Mouse (Mus musculus) testis, adult 2 months (tissue): ENCODE measurements around the gene Snx9.

Experiments used
- CTCF ChIP-seq: fragments of 200-500 bp; IDR thresholded peaks from 2 replicates; pipeline ENCODE4 v1.5.1; 2012; ENCODE audit warnings: low read depth, mild to moderate bottlenecking, inconsistent platforms, low read length, moderate library complexity; ENCODE audit not compliant: control insufficient read depth, insufficient read depth, insufficient replicate concordance
- POLR2A ChIP-seq: fragments of 200-500 bp; IDR thresholded peaks from 2 replicates; pipeline ENCODE4 v1.6.1; 2012; ENCODE audit warnings: low read depth, mild to moderate bottlenecking, inconsistent platforms, low read length, moderate library complexity; ENCODE audit not compliant: control insufficient read depth

GRCm38 (mm10) chr17:5862285-5862684 lies 21.2 kb downstream of the Snx9 start:
- no peak for TF ChIP-seq CTCF
- TF ChIP-seq POLR2A = no peak
